Mouse (Mus musculus): ENCODE data around the gene Herc4.
A peak's percentile ranks its signal among the peaks of the same experiment; 100 is the strongest.

The Herc4 gene

GRCm38 (mm10) chr10:63243493-63244054 lies at the start of gene Herc4:
Herc4 (plus strand) TSS chr10:63243810.
- peak; percentile 98 to 99 for DNase-seq

GRCm38 (mm10) chr10:63199008-63199407 lies 44.6 kb upstream of the Herc4 start:
- DNase-seq, result no peak

GRCm38 (mm10) chr10:63201534-63201933 lies 42.1 kb upstream of the Herc4 start:
- DNase-seq, result no peak

GRCm38 (mm10) chr10:63203002-63203401 lies 40.6 kb upstream of the Herc4 start:
- no peak for DNase-seq

- DNase-seq, result no peak
Observed at GRCm38 (mm10) chr10:63203728-63204127, 39.9 kb upstream of the Herc4 start, which contains the start of gene Mypn. Mypn (minus strand) TSS chr10:63203952.

- DNase-seq, result no peak
Observed at GRCm38 (mm10) chr10:63208871-63209270, 34.7 kb upstream of the Herc4 start.

- DNase-seq, result peak; percentile 19 to 33
Observed at GRCm38 (mm10) chr10:63221081-63221783, 22.4 kb upstream of the Herc4 start.

- DNase-seq, result no peak
Observed at GRCm38 (mm10) chr10:63224341-63224740, 19.3 kb upstream of the Herc4 start.

- DNase-seq, result no peak
Observed at GRCm38 (mm10) chr10:63230266-63230665, 13.3 kb upstream of the Herc4 start.

- no peak for DNase-seq
Observed at GRCm38 (mm10) chr10:63230854-63231253, 12.8 kb upstream of the Herc4 start.

GRCm38 (mm10) chr10:63231630-63232029 lies 12.0 kb upstream of the Herc4 start:
- DNase-seq, result no peak

GRCm38 (mm10) chr10:63234133-63234532 lies 9.5 kb upstream of the Herc4 start:
- DNase-seq, result no peak

- DNase-seq, result no peak
Observed at GRCm38 (mm10) chr10:63235889-63236288, 7.7 kb upstream of the Herc4 start.

- no peak for DNase-seq
Observed at GRCm38 (mm10) chr10:63236663-63237062, 6.9 kb upstream of the Herc4 start.

- DNase-seq, result no peak
Observed at GRCm38 (mm10) chr10:63237206-63237605, 6.4 kb upstream of the Herc4 start.

- DNase-seq, result no peak
Observed at GRCm38 (mm10) chr10:63238090-63238489, 5.5 kb upstream of the Herc4 start.

- no peak for DNase-seq
Observed at GRCm38 (mm10) chr10:63239848-63240247, 3.8 kb upstream of the Herc4 start.

- no peak for DNase-seq
Observed at GRCm38 (mm10) chr10:63240868-63241271, 2.7 kb upstream of the Herc4 start.

- peak in 1 of 2 experiments; percentile 34 for DNase-seq
Observed at GRCm38 (mm10) chr10:63242798-63243435, 693 bp upstream of the Herc4 start.

- DNase-seq, result no peak
Observed at GRCm38 (mm10) chr10:63244055-63244671, 553 bp downstream of the Herc4 start.

- DNase-seq, result peak; percentile 33 to 44
Observed at GRCm38 (mm10) chr10:63244746-63245145, 1.1 kb downstream of the Herc4 start.

GRCm38 (mm10) chr10:63245846-63246245 lies 2.2 kb downstream of the Herc4 start:
- no peak for DNase-seq

- DNase-seq, result no peak
Observed at GRCm38 (mm10) chr10:63247457-63247856, 3.8 kb downstream of the Herc4 start.

GRCm38 (mm10) chr10:63248421-63248820 lies 4.8 kb downstream of the Herc4 start:
- DNase-seq, result no peak
